Mouse (Mus musculus) embryonic fibroblast, embryonic 13.5 days (primary cell): ENCODE measurements around the gene Pirt.

Experiments
- CTCF ChIP-seq: IDR thresholded peaks from 2 replicates; pipeline ENCODE4 v1.5.1; 2011; ENCODE audit warnings: mild to moderate bottlenecking, control low read depth, low read length, moderate library complexity, borderline replicate concordance; ENCODE audit not compliant: insufficient read depth
- POLR2A ChIP-seq: IDR thresholded peaks from 2 replicates; pipeline ENCODE4 v1.6.1; 2011; ENCODE audit warnings: low read depth, mild to moderate bottlenecking, control low read depth, low read length, moderate library complexity

DNA sequence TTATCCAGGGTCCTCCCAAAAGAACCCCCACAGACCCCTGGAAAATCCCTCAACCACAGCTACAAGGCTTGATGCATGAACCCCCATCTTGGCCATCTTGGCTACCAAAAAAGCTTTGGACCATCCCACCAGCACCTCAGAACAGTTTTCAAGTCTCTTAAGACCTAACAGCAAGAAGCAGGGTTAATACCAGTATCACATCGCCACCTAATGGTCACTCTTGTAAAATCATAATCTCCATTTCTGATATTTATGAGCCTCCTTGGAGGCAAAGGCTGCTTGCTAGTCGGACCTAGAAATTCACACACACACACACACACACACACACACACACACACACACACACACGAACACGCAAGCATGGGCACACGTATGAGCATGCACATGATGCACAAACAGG lies 40.1 kb upstream of the Pirt start:
- TF ChIP-seq CTCF (no peak), POLR2A (no peak)
